Mouse (Mus musculus): ENCODE results near the gene Pdlim7.

The Pdlim7 gene

GRCm38 (mm10) chr13:55519606-55520005, 6.1 kb upstream of the Pdlim7 start:
- DNase-seq (ENCODE audit: low spot score): no peak

- DNase-seq (ENCODE audit: low spot score): peak; percentile 80
These were observed 3.5 kb upstream of the Pdlim7 start for GRCm38 (mm10) chr13:55516955-55517354.

- no peak for DNase-seq (ENCODE audit: low spot score)
These were observed 352 bp upstream of the Pdlim7 start for GRCm38 (mm10) chr13:55513828-55514227.

- DNase-seq (ENCODE audit: low spot score): no peak
These were observed 971 bp downstream of the Pdlim7 start for GRCm38 (mm10) chr13:55512379-55513031.

GRCm38 (mm10) chr13:55511492-55511861, 2.0 kb downstream of the Pdlim7 start:
- DNase-seq (ENCODE audit: low spot score): no peak

GRCm38 (mm10) chr13:55510668-55511491, 2.6 kb downstream of the Pdlim7 start:
- peak; percentile 22 for DNase-seq (ENCODE audit: low spot score)

GRCm38 (mm10) chr13:55510332-55510667, 3.2 kb downstream of the Pdlim7 start:
- DNase-seq (ENCODE audit: low spot score): no peak

GRCm38 (mm10) chr13:55508531-55508930, 4.9 kb downstream of the Pdlim7 start:
- DNase-seq (ENCODE audit: low spot score): no peak

- DNase-seq (ENCODE audit: low spot score): no peak
These were observed 5.6 kb downstream of the Pdlim7 start for GRCm38 (mm10) chr13:55507877-55508276.

- DNase-seq (ENCODE audit: low spot score): no peak
These were observed 6.8 kb downstream of the Pdlim7 start for GRCm38 (mm10) chr13:55506697-55507096.

- DNase-seq (ENCODE audit: low spot score): no peak
These were observed 7.7 kb downstream of the Pdlim7 start for GRCm38 (mm10) chr13:55505810-55506209.

- DNase-seq (ENCODE audit: low spot score): no peak
These were observed 9.1 kb downstream of the Pdlim7 start for GRCm38 (mm10) chr13:55504390-55504789.

- DNase-seq (ENCODE audit: low spot score): no peak
These were observed 11.1 kb downstream of the Pdlim7 start for GRCm38 (mm10) chr13:55502405-55502804.

GRCm38 (mm10) chr13:55500575-55500974, 12.9 kb downstream of the Pdlim7 start:
- DNase-seq (ENCODE audit: low spot score): no peak

GRCm38 (mm10) chr13:55498906-55499305, 14.6 kb downstream of the Pdlim7 start:
- no peak for DNase-seq (ENCODE audit: low spot score)

- no peak for DNase-seq (ENCODE audit: low spot score)
These were observed 16.8 kb downstream of the Pdlim7 start for GRCm38 (mm10) chr13:55496661-55497060.

GRCm38 (mm10) chr13:55495702-55496101, 17.8 kb downstream of the Pdlim7 start:
- DNase-seq (ENCODE audit: low spot score): no peak

GRCm38 (mm10) chr13:55494883-55495621, 18.4 kb downstream of the Pdlim7 start:
- DNase-seq (ENCODE audit: low spot score): no peak

- DNase-seq (ENCODE audit: low spot score): no peak
These were observed 19.2 kb downstream of the Pdlim7 start for GRCm38 (mm10) chr13:55494257-55494656.

- DNase-seq (ENCODE audit: low spot score): no peak
These were observed 25.6 kb downstream of the Pdlim7 start, which contains the start of gene Dbn1 for GRCm38 (mm10) chr13:55487578-55488498. Gene Dbn1, minus strand, starts transcription at chr13:55488111.

- DNase-seq (ENCODE audit: low spot score): no peak
These were observed 26.4 kb downstream of the Pdlim7 start for GRCm38 (mm10) chr13:55486916-55487577.
